ENCODE assay signal across 9 mouse cellular contexts in genomic region chr17:34398711-34399393, GRCm38 (mm10). TPM values are rescaled to one million over a fixed set of nuclear protein-coding genes. Genes with fewer than 3 reads are reported as not detected.
DNase-seq lines count a peak whose midpoint lies in the region; ATAC-seq and TF ChIP-seq lines count a peak whose summit lies in the region.
"Had no signal": no experiment of that assay in that cellular context is flagged by ENCODE, and none has a peak within 500 bp of the region (broad histone marks: within the 10 kb centered on the region; RNA-seq: fewer than 3 reads in every experiment).

Gene BC051142 (plus strand): TSS chr17:34398820.

- peak within 1 kb of the TSS; percentile 69 for H3K4me3 ChIP-seq in forebrain, embryonic 10.5 days
- H3K4me3 ChIP-seq in heart, embryonic 15.5 days: peak within 1 kb of the TSS; percentile 59
- peak within 1 kb of the TSS; percentile 52 for H3K4me3 ChIP-seq in liver, embryonic 12.5 days
- H3K4me3 ChIP-seq in stomach, embryonic 14.5 days (ENCODE audit: low read depth, low read length): peak within 1 kb of the TSS; percentile 50

- peak within 1 kb of the TSS; percentile 59 for H3K9ac ChIP-seq in heart, embryonic 15.5 days
- peak within 1 kb of the TSS; percentile 56 for H3K9ac ChIP-seq in liver, embryonic 12.5 days
- H3K9ac ChIP-seq in stomach, embryonic 14.5 days (replicated peaks; ENCODE audit: low read depth, low read length): peak within 1 kb of the TSS; percentile 45

- TF ChIP-seq CTCF in brain, embryonic 14.5 days (IDR thresholded peaks at IDR 0.05; ENCODE audit: borderline replicate concordance, extremely low read depth, insufficient read depth, insufficient read length): no peak

- H3K4me1 ChIP-seq in forebrain, embryonic 10.5 days: peaks cover 16% of the 10 kb centered on the region
- H3K4me1 ChIP-seq in heart, embryonic 15.5 days (replicated peaks): peaks cover 2% of the 10 kb centered on the region; the same call in 1 of the 2 replicates
- H3K4me1 ChIP-seq in liver, embryonic 12.5 days: peaks cover 13% of the 10 kb centered on the region; the same call in 1 of the 2 replicates
- H3K4me1 ChIP-seq in stomach, embryonic 14.5 days (ENCODE audit: control insufficient read depth, insufficient read depth, low read length): no peaks in the 10 kb centered on the region

- WGBS in forebrain, embryonic 10.5 days: 8% methylated on average over 34 of the region's 34 CpGs
- 3% methylated on average over 34 of the region's 34 CpGs for WGBS in heart, embryonic 15.5 days
- WGBS in liver, embryonic 12.5 days (ENCODE audit: insufficient replicate concordance): 7% methylated on average over 34 of the region's 34 CpGs
- 6% methylated on average over 34 of the region's 34 CpGs for WGBS in stomach, embryonic 14.5 days

- H3K9me3 ChIP-seq in forebrain, embryonic 10.5 days: no peaks in the 10 kb centered on the region; the same call in 1 of the 2 replicates
- H3K9me3 ChIP-seq in heart, embryonic 15.5 days (replicated peaks): no peaks in the 10 kb centered on the region
- no peaks in the 10 kb centered on the region for H3K9me3 ChIP-seq in liver, embryonic 12.5 days (replicated peaks)
- no peaks in the 10 kb centered on the region for H3K9me3 ChIP-seq in stomach, embryonic 14.5 days (ENCODE audit: control insufficient read depth, low read depth, low read length)

- peak; percentile 76; the same call in 1 of the 2 replicates for TF ChIP-seq POLR2A in brain, embryonic 14.5 days (IDR thresholded peaks at IDR 0.05; ENCODE audit: borderline replicate concordance, extremely low read depth, insufficient read depth, insufficient read length, poor library complexity, severe bottlenecking)

- no peaks in the 10 kb centered on the region for H3K36me3 ChIP-seq in forebrain, embryonic 10.5 days (replicated peaks)
- H3K36me3 ChIP-seq in heart, embryonic 15.5 days: no peaks in the 10 kb centered on the region
- H3K36me3 ChIP-seq in liver, embryonic 12.5 days: no peaks in the 10 kb centered on the region
- no peaks in the 10 kb centered on the region for H3K36me3 ChIP-seq in stomach, embryonic 14.5 days (ENCODE audit: control insufficient read depth, insufficient read depth, low read length)

- peak within 1 kb of the TSS; percentile 88 for H3K4me2 ChIP-seq in heart, embryonic 15.5 days
- H3K4me2 ChIP-seq in liver, embryonic 12.5 days: peak within 1 kb of the TSS; percentile 76
- peak within 1 kb of the TSS; percentile 69 for H3K4me2 ChIP-seq in stomach, embryonic 14.5 days (replicated peaks; ENCODE audit: low read depth, low read length)

- peak within 1 kb of the TSS; percentile 97 for H3K27ac ChIP-seq in forebrain, embryonic 10.5 days
- peak within 1 kb of the TSS; percentile 66 for H3K27ac ChIP-seq in heart, embryonic 15.5 days
- H3K27ac ChIP-seq in liver, embryonic 12.5 days: no peak within 1 kb of the TSS
- peak within 1 kb of the TSS; percentile 78 for H3K27ac ChIP-seq in stomach, embryonic 14.5 days (ENCODE audit: low read length)

- no peaks in the 10 kb centered on the region for H3K27me3 ChIP-seq in forebrain, embryonic 10.5 days (ENCODE audit: poor library complexity, severe bottlenecking)
- peaks cover 13% of the 10 kb centered on the region; the same call in 1 of the 2 replicates for H3K27me3 ChIP-seq in heart, embryonic 15.5 days
- H3K27me3 ChIP-seq in liver, embryonic 12.5 days (replicated peaks): peaks cover 44% of the 10 kb centered on the region
- H3K27me3 ChIP-seq in stomach, embryonic 14.5 days (ENCODE audit: control insufficient read depth, insufficient read depth, low read length): no peaks in the 10 kb centered on the region

- peak; percentile 7 for DNase-seq in 3134 (ENCODE audit: extremely low read depth, insufficient read length, low spot score)
- peak; percentile 97 for DNase-seq in brain, embryonic 14.5 days (ENCODE audit: low read depth)
- peak; percentile 79 for DNase-seq in forebrain, embryonic 10.5 days (ENCODE audit: extremely low spot score, low spot score)
- peak; percentile 86 for DNase-seq in kidney, postnatal 14 days
- DNase-seq in natural killer cell, adult 2 months (ENCODE audit: low spot score in 2 of 2): peak; percentile 85 to 88

- ATAC-seq in heart, embryonic 15.5 days (replicated peaks; ENCODE audit: insufficient number of reproducible peaks, insufficient read depth, low FRiP score, low read depth): peak; percentile 86
- peak; percentile 77 for ATAC-seq in liver, embryonic 12.5 days
- ATAC-seq in stomach, embryonic 14.5 days (ENCODE audit: insufficient number of reproducible peaks, insufficient read depth, low FRiP score, low read depth): peak; percentile 95

RNA-seq across cellular contexts. Expression of gene BC051142, which starts in this region (rescaled TPM):
- polyA plus RNA-seq in brain, embryonic 14.5 days (2012; rRNA removed): 9.9 and 10.4 TPM in 2 replicates
- polyA plus RNA-seq in forebrain, embryonic 10.5 days (2016; fragmentation: Nextera tagmentation; extraction: Ambion mirVana): 1.3 and 1.6 TPM in 2 replicates
- 0.20 TPM in 1 of 2 replicates, not detected in the other for polyA plus RNA-seq in heart, embryonic 15.5 days (2015; fragmentation: Nextera tagmentation; extraction: Ambion mirVana)
- polyA plus RNA-seq in liver, embryonic 12.5 days (2016; fragmentation: Nextera tagmentation; extraction: Ambion mirVana): 0.18 and 0.31 TPM in 2 replicates
- 0.85 and 1.2 TPM in 2 replicates for polyA plus RNA-seq in stomach, embryonic 14.5 days (2014; fragmentation: Nextera tagmentation; extraction: Ambion mirVana)
- polyA plus RNA-seq: C2C12 had no signal

Comparison
In these comparisons a context has a peak if more than half of its experiments do, and no peak if none do; other contexts are left out.
1. Peak in ATAC-seq, H3K4me3 ChIP-seq, H3K27ac ChIP-seq, H3K9ac ChIP-seq and H3K4me2 ChIP-seq in heart, embryonic 15.5 days; RNA of the gene not detected or under 1 TPM.
2. Peak in ATAC-seq, H3K4me3 ChIP-seq, H3K9ac ChIP-seq and H3K4me2 ChIP-seq in liver, embryonic 12.5 days; RNA of the gene not detected or under 1 TPM.
3. DNase-seq: peak in every context shown above with its lines; median percentile 97 in brain, embryonic 14.5 days; 86 in natural killer cell, adult 2 months; 86 in kidney, postnatal 14 days; 79 in forebrain, embryonic 10.5 days; 7 in 3134.